Mouse (Mus musculus) E14TG2a.4 (cell line): Measurements from ENCODE around the gene Chid1.

Source experiments
- CTCF ChIP-seq: conservative IDR thresholded peaks from 2 replicates; pipeline ENCODE4 v1.5.1; 2014; ENCODE audit warnings: low read length
- POU5F1 ChIP-seq: IDR thresholded peaks from 2 replicates; pipeline ENCODE4 v1.6.1; 2014; ENCODE audit warnings: low read length, borderline replicate concordance

DNA sequence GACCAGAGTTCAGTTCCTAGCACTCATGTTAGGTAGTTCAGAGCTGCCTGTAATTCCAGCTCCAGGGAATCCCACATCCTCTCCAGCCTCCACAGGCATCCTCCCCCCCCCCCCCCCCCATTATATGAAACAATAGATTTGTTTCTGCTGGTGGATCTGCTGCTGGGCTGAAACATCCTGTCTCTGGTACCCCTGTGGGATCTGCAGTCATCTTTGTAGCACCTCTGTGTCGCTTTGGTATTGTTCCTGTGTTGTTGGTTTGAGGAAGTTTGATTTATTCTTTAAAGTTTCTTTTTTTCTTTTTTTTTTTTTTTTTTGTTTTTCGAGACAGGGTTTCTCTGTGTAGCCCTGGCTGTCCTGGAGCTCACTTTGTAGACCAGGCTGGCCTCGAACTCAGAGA is 35.8 kb upstream of the Chid1 start:
- TF ChIP-seq CTCF (no peak), POU5F1 (no peak)
